Mouse (Mus musculus) central nervous system, embryonic 11.5 days (tissue): ENCODE results near the gene Efl1. TPM values are rescaled to one million over a fixed set of nuclear protein-coding genes. Genes with fewer than 3 reads are reported as not detected.

ENCODE experiments used
- polyA plus RNA-seq: library from polyadenylated mRNA; depleted of rRNA; stranded (reverse); fragments of >200 nt; gene quantifications from 2 replicates; pipeline ENCODE4 v1.2.3, GENCODE M21; 2012; rRNA removed

Gene Efl1
- 10.5 and 11.0 TPM in 2 replicates for polyA plus RNA-seq

GRCm38 (mm10) chr7:82648353-82649080 lies at the start of gene Efl1, which contains the start of gene Saxo2:
Gene Efl1, plus strand, starts transcription at chr7:82648614.
Gene Saxo2, minus strand, starts transcription at chr7:82648528.

Other genes with a start within 250 kb of the Efl1 start
- gene Saxo2, start 86 bp upstream of the Efl1 start, polyA plus RNA-seq = 1.8 and 4.8 TPM in 2 replicates
- 79.6 and 115 TPM in 2 replicates for gene Mex3b, start 218.7 kb downstream of the Efl1 start, polyA plus RNA-seq